Mouse (Mus musculus): ENCODE results near the gene Ass1. TPM values are rescaled to one million over a fixed set of nuclear protein-coding genes. Genes with fewer than 3 reads are reported as not detected.
A peak's percentile ranks its signal among the peaks of the same experiment; 100 is the strongest.

The Ass1 gene
- polyA plus RNA-seq, 1 experiment from 2014 or later = 13.3 TPM

GRCm38 (mm10) chr2:31448756-31449440 lies 21.1 kb upstream of the Ass1 start:
- 55% methylated on average over 3 of the region's 3 CpGs for WGBS
- Histone ChIP-seq H3K4me3 (no peak overlapping the region), H3K36me3 (no peaks in the 10 kb centered on the region), H3K9me3 (replicated peaks) (no peaks in the 10 kb centered on the region), H3K27me3 (ENCODE audit: low read depth, poor library complexity, severe bottlenecking) (peaks cover 21% of the 10 kb centered on the region), H3K27ac (replicated peaks) (no peak overlapping the region), H3K4me1 (peaks cover 38% of the 10 kb centered on the region)
- no peak for DNase-seq (ENCODE audit: low spot score)

GRCm38 (mm10) chr2:31449441-31449815 lies 20.6 kb upstream of the Ass1 start:
- H3K4me3 ChIP-seq = no peak overlapping the region
- H3K36me3 ChIP-seq = no peaks in the 10 kb centered on the region
- peaks cover 26% of the 10 kb centered on the region for H3K27me3 ChIP-seq (ENCODE audit: low read depth, poor library complexity, severe bottlenecking)
- WGBS = 64% methylated on average over 4 of the region's 4 CpGs
- peaks cover 42% of the 10 kb centered on the region for H3K4me1 ChIP-seq
- no peak for DNase-seq (ENCODE audit: low spot score)
- no peak overlapping the region for H3K27ac ChIP-seq (replicated peaks)
- H3K9me3 ChIP-seq (replicated peaks) = no peaks in the 10 kb centered on the region

- 93% methylated on average over 4 of the region's 4 CpGs for WGBS
- Histone ChIP-seq H3K9me3 (replicated peaks) (no peaks in the 10 kb centered on the region), H3K4me3 (no peak overlapping the region), H3K27me3 (ENCODE audit: low read depth, poor library complexity, severe bottlenecking) (peaks cover 31% of the 10 kb centered on the region), H3K36me3 (no peaks in the 10 kb centered on the region), H3K4me1 (peaks cover 42% of the 10 kb centered on the region), H3K27ac (replicated peaks) (no peak overlapping the region)
- no peak for DNase-seq (ENCODE audit: low spot score)
Observed at GRCm38 (mm10) chr2:31449902-31450301, 20.1 kb upstream of the Ass1 start.

GRCm38 (mm10) chr2:31450661-31451060 lies 19.3 kb upstream of the Ass1 start:
- Histone ChIP-seq H3K4me1 (peaks cover 42% of the 10 kb centered on the region), H3K27me3 (ENCODE audit: low read depth, poor library complexity, severe bottlenecking) (peaks cover 37% of the 10 kb centered on the region), H3K9me3 (replicated peaks) (no peaks in the 10 kb centered on the region), H3K27ac (replicated peaks) (no peak overlapping the region), H3K36me3 (no peaks in the 10 kb centered on the region), H3K4me3 (no peak overlapping the region)
- WGBS = 56% methylated on average over 3 of the region's 3 CpGs
- DNase-seq (ENCODE audit: low spot score) = no peak

- Histone ChIP-seq H3K27ac (replicated peaks) (no peak overlapping the region), H3K9me3 (replicated peaks) (no peaks in the 10 kb centered on the region), H3K36me3 (no peaks in the 10 kb centered on the region), H3K4me3 (no peak overlapping the region), H3K27me3 (ENCODE audit: low read depth, poor library complexity, severe bottlenecking) (peaks cover 45% of the 10 kb centered on the region), H3K4me1 (peaks cover 39% of the 10 kb centered on the region)
- no peak for DNase-seq (ENCODE audit: low spot score)
- 54% methylated on average over 1 of the region's 1 CpGs for WGBS
Observed at GRCm38 (mm10) chr2:31451530-31451929, 18.5 kb upstream of the Ass1 start.

GRCm38 (mm10) chr2:31453011-31453410 lies 17.0 kb upstream of the Ass1 start:
- no peaks in the 10 kb centered on the region for H3K9me3 ChIP-seq (replicated peaks)
- 82% methylated on average over 13 of the region's 13 CpGs for WGBS
- H3K4me3 ChIP-seq = no peak overlapping the region
- no peak for DNase-seq (ENCODE audit: low spot score)
- H3K36me3 ChIP-seq = no peaks in the 10 kb centered on the region
- H3K27me3 ChIP-seq (ENCODE audit: low read depth, poor library complexity, severe bottlenecking) = peaks cover 60% of the 10 kb centered on the region
- H3K4me1 ChIP-seq = peaks cover 37% of the 10 kb centered on the region
- H3K27ac ChIP-seq (replicated peaks) = no peak overlapping the region

- H3K9me3 ChIP-seq (replicated peaks) = no peaks in the 10 kb centered on the region
- H3K4me1 ChIP-seq = peaks cover 35% of the 10 kb centered on the region
- H3K27me3 ChIP-seq (ENCODE audit: low read depth, poor library complexity, severe bottlenecking) = peaks cover 66% of the 10 kb centered on the region
- no peak overlapping the region for H3K4me3 ChIP-seq
- no peak overlapping the region for H3K27ac ChIP-seq (replicated peaks)
- no peaks in the 10 kb centered on the region for H3K36me3 ChIP-seq
- DNase-seq (ENCODE audit: low spot score) = peak; percentile 23
- 37% methylated on average over 11 of the region's 11 CpGs for WGBS
Observed at GRCm38 (mm10) chr2:31453559-31454177, 16.3 kb upstream of the Ass1 start.

- Histone ChIP-seq H3K36me3 (no peaks in the 10 kb centered on the region), H3K27ac (replicated peaks) (no peak overlapping the region), H3K9me3 (replicated peaks) (no peaks in the 10 kb centered on the region), H3K4me1 (peaks cover 30% of the 10 kb centered on the region), H3K27me3 (ENCODE audit: low read depth, poor library complexity, severe bottlenecking) (peaks cover 72% of the 10 kb centered on the region), H3K4me3 (no peak overlapping the region)
- 85% methylated on average over 8 of the region's 8 CpGs for WGBS
- no peak for DNase-seq (ENCODE audit: low spot score)
Observed at GRCm38 (mm10) chr2:31454280-31454679, 15.7 kb upstream of the Ass1 start.

- WGBS = 92% methylated on average over 7 of the region's 7 CpGs
- H3K36me3 ChIP-seq = no peaks in the 10 kb centered on the region
- peaks cover 84% of the 10 kb centered on the region for H3K27me3 ChIP-seq (ENCODE audit: low read depth, poor library complexity, severe bottlenecking)
- H3K4me1 ChIP-seq = peaks cover 30% of the 10 kb centered on the region
- H3K27ac ChIP-seq (replicated peaks) = no peak overlapping the region
- no peak overlapping the region for H3K4me3 ChIP-seq
- DNase-seq (ENCODE audit: low spot score) = no peak
- H3K9me3 ChIP-seq (replicated peaks) = no peaks in the 10 kb centered on the region
Observed at GRCm38 (mm10) chr2:31455418-31455817, 14.6 kb upstream of the Ass1 start.

GRCm38 (mm10) chr2:31458460-31458859 lies 11.5 kb upstream of the Ass1 start:
- Histone ChIP-seq H3K4me3 (no peak overlapping the region), H3K27ac (replicated peaks) (no peak overlapping the region), H3K4me1 (peaks cover 22% of the 10 kb centered on the region), H3K9me3 (replicated peaks) (no peaks in the 10 kb centered on the region), H3K36me3 (no peaks in the 10 kb centered on the region), H3K27me3 (ENCODE audit: low read depth, poor library complexity, severe bottlenecking) (peaks cover 98% of the 10 kb centered on the region)
- 45% methylated on average over 5 of the region's 5 CpGs for WGBS
- DNase-seq (ENCODE audit: low spot score) = no peak

GRCm38 (mm10) chr2:31458989-31459936 lies 10.7 kb upstream of the Ass1 start:
- Histone ChIP-seq H3K36me3 (no peaks in the 10 kb centered on the region), H3K4me1 (peaks cover 16% of the 10 kb centered on the region), H3K4me3 (peak overlapping the region; percentile 59), H3K27me3 (ENCODE audit: low read depth, poor library complexity, severe bottlenecking) (peaks cover 98% of the 10 kb centered on the region), H3K9me3 (replicated peaks) (no peaks in the 10 kb centered on the region), H3K27ac (replicated peaks) (peak overlapping the region; percentile 52; the same call in 1 of the 2 replicates)
- 45% methylated on average over 16 of the region's 16 CpGs for WGBS
- no peak for DNase-seq (ENCODE audit: low spot score)

GRCm38 (mm10) chr2:31460025-31460571 lies 9.9 kb upstream of the Ass1 start:
- Histone ChIP-seq H3K4me3 (peak overlapping the region; percentile 59), H3K27me3 (ENCODE audit: low read depth, poor library complexity, severe bottlenecking) (peaks cover 100% of the 10 kb centered on the region), H3K27ac (replicated peaks) (peak overlapping the region; percentile 52)

More at GRCm38 (mm10) chr2:31460025-31460571, 9.9 kb upstream of the Ass1 start:
- Histone ChIP-seq H3K9me3 (replicated peaks) (no peaks in the 10 kb centered on the region), H3K36me3 (no peaks in the 10 kb centered on the region), H3K4me1 (peaks cover 15% of the 10 kb centered on the region)
- under 1% methylated on average over 48 of the region's 48 CpGs for WGBS
- DNase-seq (ENCODE audit: low spot score) = peak; percentile 75
